Mouse (Mus musculus): ENCODE measurements around the gene Cd163. TPM values are rescaled to one million over a fixed set of nuclear protein-coding genes. Genes with fewer than 3 reads are reported as not detected.

The Cd163 gene
- polyA plus RNA-seq (2012; rRNA removed), result 0.01 and 0.04 TPM in 2 replicates

GRCm38 (mm10) chr6:124304356-124304755 is at the start of gene Cd163:
Gene Cd163, plus strand, starts transcription at chr6:124304656.

Other genes starting within 250 kb of the Cd163 start
- not detected in 2 replicates for gene Vmn2r27, start 72.8 kb upstream of the Cd163 start, polyA plus RNA-seq (2012; rRNA removed)
- 56.3 and 67.4 TPM in 2 replicates for gene Pex5, start 110.4 kb downstream of the Cd163 start, polyA plus RNA-seq (2012; rRNA removed)
- gene Clstn3, start 160.1 kb downstream of the Cd163 start, polyA plus RNA-seq (2012; rRNA removed), result 13.7 and 17.0 TPM in 2 replicates
- gene C1rl, start 188.5 kb downstream of the Cd163 start, polyA plus RNA-seq (2012; rRNA removed), result 0.32 and 0.35 TPM in 2 replicates
- gene C1ra, start 207.7 kb downstream of the Cd163 start, polyA plus RNA-seq (2012; rRNA removed), result 0.12 and 0.24 TPM in 2 replicates
- 2.5 and 2.9 TPM in 2 replicates for gene C1s1, start 237.7 kb downstream of the Cd163 start, polyA plus RNA-seq (2012; rRNA removed)

All from central nervous system, embryonic 11.5 days (tissue).